Mouse (Mus musculus) gonadal fat pad, adult 2 months (tissue): ENCODE measurements around the gene Eras. TPM values are rescaled to one million over a fixed set of nuclear protein-coding genes. Genes with fewer than 3 reads are reported as not detected.
A peak's percentile ranks its signal among the peaks of the same experiment; 100 is the strongest.
"Not testable (repeated sequence)": the region's sequence is repeated elsewhere in the genome, so short reads cannot be mapped to it uniquely, and the experiment has no call there.

Source experiments
- DNase-seq: peaks from one replicate; pipeline ENCODE4 v3.0.0-alpha.2; 2012; ENCODE audit warnings: low read depth
- polyA plus RNA-seq: library from polyadenylated mRNA; depleted of rRNA; stranded (reverse); fragments of >200 nt; gene quantifications from 2 replicates; pipeline ENCODE4 v1.2.3, GENCODE M21; 2012; rRNA removed

The Eras gene
- polyA plus RNA-seq, 1 experiment, result 0.16 TPM

GRCm38 (mm10) chrX:7910473-7910872, 17.9 kb downstream of the Eras start:
- no peak for DNase-seq

GRCm38 (mm10) chrX:7909242-7909641, 19.2 kb downstream of the Eras start, which contains the start of gene Gm10490:
TSS of gene Gm10490 (plus strand) at chrX:7909542.
- not testable (repeated sequence) for DNase-seq

GRCm38 (mm10) chrX:7907735-7908134, 20.7 kb downstream of the Eras start, which contains the start of gene Gm10491:
TSS of gene Gm10491 (minus strand) at chrX:7907835.
- no peak for DNase-seq

GRCm38 (mm10) chrX:7904441-7904840, 24.0 kb downstream of the Eras start:
- no peak for DNase-seq

- peak; percentile 45 for DNase-seq
Measured at GRCm38 (mm10) chrX:7898880-7899874, 29.2 kb downstream of the Eras start, which contains the start of the genes Pqbp1 and Timm17b. TSS of gene Pqbp1 (minus strand) at chrX:7899269. TSS of gene Timm17b (plus strand) at chrX:7899357.

GRCm38 (mm10) chrX:7898211-7898610, 30.2 kb downstream of the Eras start:
- DNase-seq, result no peak

- DNase-seq, result peak; percentile 65
Measured at GRCm38 (mm10) chrX:7883841-7884567, 44.4 kb downstream of the Eras start, which contains the start of gene Slc35a2. TSS of gene Slc35a2 (plus strand) at chrX:7884028.

GRCm38 (mm10) chrX:7879819-7880218, 48.6 kb downstream of the Eras start:
- no peak for DNase-seq

- DNase-seq, result no peak
Measured at GRCm38 (mm10) chrX:7878495-7878894, 49.9 kb downstream of the Eras start.

- no peak for DNase-seq
Measured at GRCm38 (mm10) chrX:7878007-7878419, 50.4 kb downstream of the Eras start, which contains the start of gene Pim2. TSS of gene Pim2 (plus strand) at chrX:7878262.

Other genes starting within 250 kb of the Eras start
- gene Magix, start 247.4 kb downstream of the Eras start, polyA plus RNA-seq, result 3.6 and 5.5 TPM in 2 replicates
- gene Gpkow, start 231.5 kb downstream of the Eras start, polyA plus RNA-seq, result 10.3 and 10.4 TPM in 2 replicates
- 75.7 and 96.4 TPM in 2 replicates for gene Wdr45, start 214.3 kb downstream of the Eras start, polyA plus RNA-seq
- 0.32 TPM in 1 of 2 replicates, not detected in the other for gene Gm45208, start 206.4 kb downstream of the Eras start, polyA plus RNA-seq
- gene Praf2, start 200.2 kb downstream of the Eras start, polyA plus RNA-seq, result 20.9 TPM in 2 replicates
- 16.7 and 23.1 TPM in 2 replicates for gene Ccdc120, start 177.7 kb downstream of the Eras start, polyA plus RNA-seq
- 38.8 and 54.6 TPM in 2 replicates for gene Tfe3, start 166.0 kb downstream of the Eras start, polyA plus RNA-seq
- 29.8 and 32.7 TPM in 2 replicates for gene Gripap1, start 138.8 kb downstream of the Eras start, polyA plus RNA-seq
- 9.9 and 10.7 TPM in 2 replicates for gene Kcnd1, start 106.3 kb downstream of the Eras start, polyA plus RNA-seq
- gene Otud5, start 87.2 kb downstream of the Eras start, polyA plus RNA-seq, result 24.3 and 44.1 TPM in 2 replicates
- gene Pim2, start 50.3 kb downstream of the Eras start, polyA plus RNA-seq, result 18.2 and 21.4 TPM in 2 replicates
- 69.7 and 86.0 TPM in 2 replicates for gene Slc35a2, start 44.6 kb downstream of the Eras start, polyA plus RNA-seq
- 49.8 and 52.7 TPM in 2 replicates for gene Pqbp1, start 29.3 kb downstream of the Eras start, polyA plus RNA-seq
- 32.4 and 38.3 TPM in 2 replicates for gene Timm17b, start 29.2 kb downstream of the Eras start, polyA plus RNA-seq
- not detected in 2 replicates for gene Gm10491, start 20.8 kb downstream of the Eras start, polyA plus RNA-seq
- gene Gm10490, start 19.1 kb downstream of the Eras start, polyA plus RNA-seq, result not detected in 2 replicates
- 0.97 and 1.3 TPM in 2 replicates for gene Pcsk1n, start 8.8 kb downstream of the Eras start, polyA plus RNA-seq
- 179 and 264 TPM in 2 replicates for gene Hdac6, start 19.3 kb upstream of the Eras start, polyA plus RNA-seq
- 0.13 and 0.16 TPM in 2 replicates for gene Gata1, start 49.5 kb upstream of the Eras start, polyA plus RNA-seq
- gene Glod5, start 89.9 kb upstream of the Eras start, polyA plus RNA-seq, result 0.22 and 0.31 TPM in 2 replicates
- gene Suv39h1, start 146.2 kb upstream of the Eras start, polyA plus RNA-seq, result 16.0 and 16.5 TPM in 2 replicates
- gene Was, start 161.9 kb upstream of the Eras start, polyA plus RNA-seq, result 7.8 and 9.5 TPM in 2 replicates
- 93.8 and 104 TPM in 2 replicates for gene Wdr13, start 204.3 kb upstream of the Eras start, polyA plus RNA-seq
- gene Rbm3, start 217.3 kb upstream of the Eras start, polyA plus RNA-seq, result 134 and 160 TPM in 2 replicates
- 12.0 TPM in 2 replicates for gene Tbc1d25, start 247.6 kb upstream of the Eras start, polyA plus RNA-seq